Mouse (Mus musculus): ENCODE data around the gene Cyb5b.
"Not testable (repeated sequence)": the region's sequence is repeated elsewhere in the genome, so short reads cannot be mapped to it uniquely, and the experiment has no call there.

Cyb5b gene

DNA sequence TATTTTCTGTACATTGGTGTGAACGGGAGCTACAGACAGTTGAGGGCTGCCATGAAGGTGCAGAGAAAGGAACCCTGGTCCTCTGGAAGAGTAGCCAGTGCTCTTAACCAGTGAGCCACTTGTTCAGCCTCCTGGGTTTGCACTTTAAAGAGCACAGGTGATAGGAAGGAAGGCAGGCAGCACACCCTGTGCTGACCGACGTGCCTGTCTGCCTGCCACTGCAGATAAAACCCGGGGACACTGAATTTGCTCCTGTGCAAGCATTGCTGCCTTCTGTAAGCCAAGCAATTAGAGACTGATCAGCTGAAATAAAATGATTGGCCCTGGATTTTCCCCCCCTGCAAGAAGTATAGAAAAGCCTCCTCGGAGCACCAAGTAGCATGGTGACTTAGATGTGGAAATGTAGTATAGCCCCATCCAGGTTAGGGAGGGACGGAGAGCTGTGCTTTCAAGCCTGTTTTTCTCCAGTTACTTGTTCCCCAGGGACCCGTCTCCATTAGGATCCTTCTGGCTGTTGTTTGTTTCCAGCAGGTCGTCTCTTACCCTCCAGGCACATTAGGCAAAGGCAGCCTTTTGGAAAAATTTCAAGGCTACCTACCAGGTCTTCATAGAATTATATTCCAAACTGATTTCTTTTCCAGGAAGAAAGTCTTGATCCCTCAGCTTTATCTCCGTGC is 22.7 kb downstream of the Cyb5b start:
- DNase-seq (ENCODE audit: low spot score in 2 of 2) = no peak

- no peak for DNase-seq (ENCODE audit: low spot score in 2 of 2)
Observed at GRCm38 (mm10) chr8:107181122-107181521, 30.7 kb downstream of the Cyb5b start.

GRCm38 (mm10) chr8:107184996-107185395 is 34.6 kb downstream of the Cyb5b start:
- DNase-seq (ENCODE audit: low spot score in 2 of 2) = no peak

DNA sequence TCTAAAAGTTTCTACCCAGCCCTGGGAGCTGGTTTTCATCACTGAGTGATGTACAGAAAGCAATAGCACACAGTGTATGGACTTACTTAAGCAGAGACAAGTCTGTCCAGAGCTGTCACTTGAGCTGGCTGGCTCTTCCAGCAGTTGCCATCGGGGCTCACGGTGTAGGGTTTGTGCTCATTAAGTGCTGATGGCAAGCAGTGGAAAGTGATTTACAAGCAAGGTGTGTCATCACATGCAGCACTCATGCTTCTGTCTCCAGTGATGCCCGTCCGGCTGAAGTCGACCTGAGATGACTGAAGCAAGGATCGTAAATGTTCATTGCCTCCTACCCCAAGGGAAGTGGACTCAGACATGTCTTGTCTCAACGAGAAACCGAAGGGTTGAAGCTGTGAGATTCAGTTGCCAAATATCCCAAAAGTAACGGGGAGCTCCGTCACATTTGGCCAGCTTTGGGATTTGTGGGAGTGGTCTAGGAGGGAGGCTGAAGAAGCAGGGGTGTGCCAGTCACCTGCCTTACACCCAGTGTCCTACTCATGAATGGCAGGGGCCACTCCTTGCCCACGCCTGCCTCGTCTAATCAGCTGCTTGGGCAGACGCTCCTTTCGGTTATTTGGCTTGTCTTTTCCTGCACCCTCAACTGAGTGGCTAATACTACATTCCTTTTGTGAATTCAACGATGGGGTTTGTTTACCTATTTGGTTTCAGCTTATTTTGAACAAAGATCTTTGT is 36.4 kb downstream of the Cyb5b start:
- DNase-seq (ENCODE audit: low spot score in 2 of 2) = no peak

GRCm38 (mm10) chr8:107187631-107188030 is 37.2 kb downstream of the Cyb5b start:
- DNase-seq (ENCODE audit: low spot score in 2 of 2) = no peak

DNA sequence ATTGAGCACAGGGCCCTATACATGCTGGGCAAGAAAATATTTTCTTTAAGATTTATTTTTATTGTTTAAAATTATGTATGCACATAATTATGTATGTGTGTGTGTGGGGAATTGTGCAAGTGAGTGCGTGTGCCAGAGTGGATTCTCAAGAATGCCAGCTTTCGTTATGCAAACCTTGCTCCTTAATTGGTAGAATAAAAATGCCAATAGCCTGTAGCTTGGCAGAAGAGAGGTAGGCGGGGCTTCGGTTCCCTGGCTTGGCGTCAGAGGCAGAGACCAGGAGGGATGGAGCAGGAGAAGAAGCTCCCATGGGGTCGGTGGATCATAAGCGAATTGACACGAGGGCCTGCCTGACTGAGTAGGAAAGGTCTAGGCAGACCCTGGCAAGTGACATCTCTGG is 42.2 kb downstream of the Cyb5b start:
- no peak for DNase-seq (ENCODE audit: low spot score in 2 of 2)

DNA sequence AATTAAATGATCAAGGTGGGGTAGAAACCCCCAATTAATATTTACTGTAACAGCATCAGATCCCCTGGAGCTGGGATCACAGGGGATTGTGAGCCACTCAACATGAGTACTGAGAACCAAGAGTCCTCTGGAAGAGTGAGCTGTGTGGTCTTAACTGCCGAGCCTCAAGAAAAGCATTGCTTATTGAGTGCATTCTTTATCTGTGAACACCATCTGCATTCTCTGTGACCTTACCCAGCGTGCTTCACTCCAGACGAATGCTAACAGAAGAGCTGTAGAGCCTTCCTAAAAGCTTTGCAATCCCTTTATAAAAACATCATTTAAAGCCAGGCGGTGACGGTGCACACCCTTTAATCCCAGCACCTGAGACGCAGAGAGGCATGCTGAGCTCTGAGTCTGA is 42.9 kb downstream of the Cyb5b start:
- no peak for DNase-seq (ENCODE audit: low spot score in 2 of 2)

- DNase-seq (ENCODE audit: low spot score in 2 of 2) = no peak
Observed at GRCm38 (mm10) chr8:107194786-107195451, 44.5 kb downstream of the Cyb5b start.

GRCm38 (mm10) chr8:107197901-107198826 is 47.7 kb downstream of the Cyb5b start:
- DNase-seq (ENCODE audit: low spot score in 2 of 2) = no peak

GRCm38 (mm10) chr8:107205164-107205563 is 54.7 kb downstream of the Cyb5b start:
- DNase-seq (ENCODE audit: low spot score in 2 of 2) = peak in 1 of 2 experiments; percentile 16

GRCm38 (mm10) chr8:107205701-107206561 is 55.5 kb downstream of the Cyb5b start:
- DNase-seq (ENCODE audit: low spot score in 2 of 2) = peak; percentile 32 to 37

DNA sequence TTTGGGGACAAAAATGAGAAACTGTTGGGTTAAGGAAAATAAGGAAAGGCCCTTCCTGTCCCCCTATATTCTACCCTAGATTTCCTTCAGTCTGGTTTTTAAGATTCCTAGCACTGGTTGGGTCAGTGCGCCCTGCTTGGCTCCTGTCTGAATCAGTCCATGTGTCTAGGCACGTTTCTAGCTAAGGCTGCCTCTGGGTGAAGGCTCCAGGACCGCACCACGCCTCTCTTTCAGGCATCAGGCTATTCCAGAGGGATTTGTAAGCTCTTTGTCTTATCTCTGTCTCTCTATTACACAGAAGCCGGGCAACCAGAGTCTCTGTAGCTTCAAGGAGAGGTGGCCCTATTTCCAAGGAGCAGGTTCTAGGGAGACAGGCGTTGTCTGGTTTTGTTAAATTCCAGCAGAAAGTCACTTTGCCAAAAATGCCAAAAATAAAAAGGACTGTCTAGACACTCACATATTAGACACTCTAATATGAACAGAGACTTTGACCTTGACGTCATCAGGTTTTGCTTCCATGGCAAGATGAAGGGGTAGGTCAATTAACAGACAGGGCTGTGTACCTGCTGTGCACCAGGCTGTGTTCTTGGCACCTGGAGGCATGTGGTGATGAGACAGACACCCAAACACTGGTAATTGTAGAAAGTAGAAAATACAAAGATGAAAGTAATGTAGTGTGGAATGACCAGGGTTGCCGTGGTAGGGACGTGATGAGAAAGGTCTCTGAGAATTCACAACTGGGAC is 56.5 kb downstream of the Cyb5b start:
- no peak for DNase-seq (ENCODE audit: low spot score in 2 of 2)

GRCm38 (mm10) chr8:107209185-107209584 is 58.7 kb downstream of the Cyb5b start:
- no peak for DNase-seq (ENCODE audit: low spot score in 2 of 2)

- peak; percentile 11 to 12 for DNase-seq (ENCODE audit: low spot score in 2 of 2)
Observed at GRCm38 (mm10) chr8:107212006-107212405, 61.6 kb downstream of the Cyb5b start.

DNA sequence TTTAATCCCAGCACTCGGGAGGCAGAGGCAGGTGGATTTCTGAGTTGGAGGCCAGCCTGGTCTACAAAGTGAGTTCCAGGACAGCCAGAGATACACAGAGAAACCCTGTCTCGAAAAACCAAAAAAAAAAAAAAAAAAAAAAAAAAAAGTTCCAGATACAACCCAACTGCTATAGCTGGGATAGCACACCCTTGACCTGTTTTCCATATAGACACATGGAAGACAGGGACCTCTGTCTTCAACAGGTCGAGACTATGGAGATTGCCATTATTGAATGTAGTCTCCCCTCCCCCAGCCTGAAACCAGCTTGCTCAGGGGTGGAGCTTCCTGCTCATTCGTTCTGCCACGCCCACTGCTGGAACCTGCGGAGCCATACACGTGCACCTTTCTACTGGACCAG is 66.8 kb downstream of the Cyb5b start:
- DNase-seq (ENCODE audit: low spot score in 2 of 2) = not testable (repeated sequence)

GRCm38 (mm10) chr8:107218091-107218490 is 67.7 kb downstream of the Cyb5b start:
- no peak for DNase-seq (ENCODE audit: low spot score in 2 of 2)

- DNase-seq (ENCODE audit: low spot score in 2 of 2) = no peak
Observed at GRCm38 (mm10) chr8:107219078-107219477, 68.6 kb downstream of the Cyb5b start.

DNA sequence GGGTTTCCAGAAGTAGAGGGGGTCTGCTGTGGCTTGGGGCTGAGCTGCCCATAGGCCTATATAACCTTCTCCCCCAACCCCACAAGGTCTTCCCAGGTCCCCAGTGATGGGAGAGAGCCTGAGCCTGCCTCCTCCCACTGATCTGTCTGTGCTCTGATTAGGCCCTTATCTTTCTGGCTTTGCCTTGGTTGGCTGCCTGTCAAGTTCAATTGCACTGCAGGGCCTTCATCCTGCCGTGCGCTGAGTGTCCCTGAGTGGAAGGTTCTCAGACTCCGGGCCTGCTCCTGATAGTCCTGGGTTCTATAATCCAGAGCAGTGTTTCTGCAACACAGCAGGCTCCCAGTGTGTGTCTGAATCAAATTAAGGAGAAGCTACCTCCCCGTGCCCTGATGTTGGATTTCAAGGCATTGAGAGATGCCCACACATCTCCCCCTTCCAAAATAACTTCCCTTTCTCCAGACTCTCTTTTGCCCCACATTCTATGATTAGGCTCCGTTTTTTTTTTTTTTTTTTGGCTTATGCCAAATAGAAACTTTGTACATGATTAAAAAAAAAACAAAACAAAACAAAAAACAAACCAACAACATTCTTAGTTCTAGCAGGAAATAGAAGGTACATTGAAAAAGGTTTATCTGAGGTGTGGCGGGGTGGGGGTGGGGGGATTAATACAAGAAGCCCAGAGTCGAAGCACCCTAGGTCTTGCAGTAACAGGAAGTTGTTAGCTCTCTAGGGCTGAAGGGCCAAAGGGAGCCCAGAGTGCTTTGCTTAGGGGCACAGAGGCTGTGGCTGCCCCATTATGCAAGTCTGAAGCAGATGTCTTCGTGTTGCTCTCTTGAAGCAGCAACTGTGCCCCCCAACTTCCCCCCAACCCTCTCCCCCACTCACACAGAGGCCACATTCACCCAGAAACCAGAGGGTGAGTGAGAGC is 71.7 kb downstream of the Cyb5b start:
- DNase-seq (ENCODE audit: low spot score in 2 of 2) = no peak

DNA sequence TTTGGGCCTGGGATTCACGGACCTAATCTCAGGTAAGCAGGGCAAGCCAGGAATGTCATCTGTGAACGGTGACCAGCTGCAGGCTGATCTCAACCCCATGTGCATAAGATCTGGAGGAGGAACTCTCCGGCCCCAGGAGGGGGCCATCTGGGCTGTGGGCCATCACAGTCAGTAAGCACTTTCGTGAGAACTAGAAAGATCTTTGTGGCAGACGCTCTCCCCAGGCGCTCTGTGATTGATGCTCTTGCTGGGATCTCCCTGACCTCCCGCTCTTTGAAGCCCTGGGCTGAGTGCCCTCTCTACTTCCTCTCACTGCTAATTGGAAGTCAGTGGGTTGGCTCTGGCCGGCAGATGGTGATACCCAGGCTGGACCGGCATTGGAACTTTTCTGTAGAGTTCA is 75.7 kb downstream of the Cyb5b start:
- peak in 1 of 2 experiments; percentile 6 for DNase-seq (ENCODE audit: low spot score in 2 of 2)

Data from frontal cortex, postnatal 10 days (tissue).